Mouse (Mus musculus) embryonic facial prominence, embryonic 15.5 days (tissue): ENCODE measurements around the gene Gm47791. TPM values are rescaled to one million over a fixed set of nuclear protein-coding genes. Genes with fewer than 3 reads are reported as not detected.

Experiments used
- ATAC-seq: fragments of 200-750 bp; cut with Nextera tagmentation; 2 replicates; pipeline ENCODE4 v1.8.0; 2017; ENCODE audit warnings: low read depth, moderate TSS enrichment; ENCODE audit not compliant: insufficient number of reproducible peaks, low FRiP score, low TSS enrichment
- H3K27ac ChIP-seq: fragments of 300-500 bp; sonication (generic); replicated peaks from 2 replicates; pipeline ENCODE4 v1.5.1; 2015; ENCODE audit warnings: mild to moderate bottlenecking, inconsistent platforms
- H3K27me3 ChIP-seq: fragments of 300-500 bp; sonication (generic); 2 replicates; pipeline ENCODE4 v1.6.1; 2015; ENCODE audit warnings: inconsistent platforms
- H3K36me3 ChIP-seq: fragments of 300-500 bp; sonication (generic); 2 replicates; pipeline ENCODE4 v1.6.1; 2015; ENCODE audit warnings: mild to moderate bottlenecking, inconsistent platforms
- H3K4me1 ChIP-seq: fragments of 300-500 bp; sonication (generic); 2 replicates; pipeline ENCODE4 v1.6.1; 2015; ENCODE audit warnings: inconsistent platforms
- H3K4me2 ChIP-seq: fragments of 300-500 bp; sonication (generic); replicated peaks from 2 replicates; pipeline ENCODE4 v1.6.1; 2015; ENCODE audit warnings: mild to moderate bottlenecking, inconsistent platforms
- H3K4me3 ChIP-seq: fragments of 300-500 bp; sonication (generic); replicated peaks from 2 replicates; pipeline ENCODE4 v1.5.1; 2015; ENCODE audit warnings: mild to moderate bottlenecking, inconsistent platforms
- H3K9ac ChIP-seq: fragments of 300-500 bp; sonication (generic); 2 replicates; pipeline ENCODE4 v1.6.1; 2015; ENCODE audit warnings: inconsistent platforms
- H3K9me3 ChIP-seq: fragments of 300-500 bp; sonication (generic); replicated peaks from 2 replicates; pipeline ENCODE4 v1.6.1; 2016; ENCODE audit warnings: inconsistent platforms
- WGBS: fragments of 180-500 bp; shearing (Covaris S2); methylation state at CpG from one replicate; pipeline ENCODE4 v1.1.7; 2015; 5-methylcytosine and 5-hydroxymethylcytosine counted together
- polyA plus RNA-seq: library from polyadenylated mRNA; unstranded; fragments of >200 nt; fragmentation: Nextera tagmentation; extraction: Ambion mirVana; gene quantifications from 2 replicates; pipeline ENCODE4 v1.2.1, GENCODE M21; 2015

Gene Gm47791
- polyA plus RNA-seq, 1 experiment from 2014 or later: 0.77 TPM

DNA sequence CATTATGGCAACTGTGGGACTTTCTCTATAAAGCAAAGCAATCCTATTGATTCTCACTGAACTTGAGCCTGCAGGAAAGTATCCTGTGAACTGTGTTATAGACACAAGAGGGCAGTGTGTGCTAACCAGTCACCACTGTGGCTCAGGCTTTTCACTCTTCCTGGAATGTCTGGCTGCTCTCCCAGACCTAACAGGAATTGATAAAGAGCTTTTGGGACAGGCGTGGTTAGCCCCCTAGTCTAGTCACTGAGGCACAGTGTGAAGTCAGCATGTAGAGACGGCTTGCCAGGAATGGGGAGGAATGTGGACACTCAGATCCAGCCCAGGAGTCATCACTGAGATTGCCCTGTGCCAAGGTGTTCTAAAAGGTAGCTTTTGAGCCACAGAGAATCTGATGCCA lies 16.4 kb upstream of the Gm47791 start:
- H3K4me1 ChIP-seq: peaks cover 8% of the 10 kb centered on the region; the same call in 1 of the 2 replicates
- no peak overlapping the region for H3K27ac ChIP-seq
- ATAC-seq: peak; percentile 77; the same call in 1 of the 2 replicates
- H3K4me3 ChIP-seq: no peak overlapping the region
- H3K4me2 ChIP-seq: no peak overlapping the region
- 2% methylated on average over 2 of the region's 2 CpGs for WGBS
- H3K9ac ChIP-seq: no peak overlapping the region
- H3K27me3 ChIP-seq: no peaks in the 10 kb centered on the region
- no peaks in the 10 kb centered on the region for H3K9me3 ChIP-seq
- no peaks in the 10 kb centered on the region for H3K36me3 ChIP-seq

DNA sequence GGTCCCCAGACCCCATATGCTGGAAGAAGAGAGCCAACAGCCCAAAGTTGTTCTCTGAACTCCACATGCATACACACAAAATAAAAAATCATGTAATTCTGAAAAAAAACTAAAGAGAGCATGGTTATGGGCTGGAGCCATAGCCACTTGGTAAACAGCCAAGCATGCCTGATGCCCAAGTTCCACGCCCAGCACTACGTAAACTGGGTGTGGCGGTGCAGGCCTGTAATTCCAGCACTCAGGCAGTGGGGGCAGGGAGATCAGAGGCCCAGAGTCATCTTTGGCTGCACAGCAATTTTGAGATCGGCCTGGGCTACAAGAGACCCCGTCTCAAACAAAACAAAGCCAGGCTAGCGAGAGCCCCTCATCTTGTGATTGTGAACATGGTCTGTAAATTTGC lies 14.5 kb upstream of the Gm47791 start:
- no peaks in the 10 kb centered on the region for H3K36me3 ChIP-seq
- peaks cover 8% of the 10 kb centered on the region; the same call in 1 of the 2 replicates for H3K4me1 ChIP-seq
- no peaks in the 10 kb centered on the region for H3K9me3 ChIP-seq
- H3K27ac ChIP-seq: no peak overlapping the region
- H3K4me2 ChIP-seq: no peak overlapping the region
- no peaks in the 10 kb centered on the region for H3K27me3 ChIP-seq
- no peak overlapping the region for H3K4me3 ChIP-seq
- no peak overlapping the region for H3K9ac ChIP-seq
- WGBS: 44% methylated on average over 6 of the region's 6 CpGs
- ATAC-seq: no peak

DNA sequence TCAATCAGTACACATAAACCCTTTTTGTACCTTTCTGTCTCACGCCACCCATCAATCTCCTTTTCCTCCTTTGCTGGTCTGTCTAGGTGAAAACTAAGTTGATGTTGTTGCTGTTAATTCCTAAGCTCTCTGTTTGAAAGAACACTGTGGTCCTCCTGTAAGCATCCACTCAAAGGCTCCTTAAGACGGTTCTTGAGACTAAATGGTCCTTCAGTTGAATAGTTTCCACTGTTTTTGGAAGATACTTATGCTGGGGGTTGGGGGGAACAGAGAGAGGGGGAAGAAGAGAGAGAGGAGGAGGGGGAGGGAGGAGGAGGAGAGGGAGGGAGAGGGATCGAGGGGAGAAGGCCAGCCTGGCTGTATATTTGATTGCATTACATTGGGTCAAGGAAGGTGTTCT lies 12.5 kb upstream of the Gm47791 start:
- Histone ChIP-seq H3K9ac (no peak overlapping the region), H3K9me3 (no peaks in the 10 kb centered on the region), H3K4me2 (no peak overlapping the region), H3K4me1 (peaks cover 8% of the 10 kb centered on the region; the same call in 1 of the 2 replicates), H3K27me3 (no peaks in the 10 kb centered on the region), H3K27ac (no peak overlapping the region), H3K36me3 (no peaks in the 10 kb centered on the region), H3K4me3 (no peak overlapping the region)
- ATAC-seq: no peak
- WGBS: 85% methylated on average over 3 of the region's 3 CpGs

DNA sequence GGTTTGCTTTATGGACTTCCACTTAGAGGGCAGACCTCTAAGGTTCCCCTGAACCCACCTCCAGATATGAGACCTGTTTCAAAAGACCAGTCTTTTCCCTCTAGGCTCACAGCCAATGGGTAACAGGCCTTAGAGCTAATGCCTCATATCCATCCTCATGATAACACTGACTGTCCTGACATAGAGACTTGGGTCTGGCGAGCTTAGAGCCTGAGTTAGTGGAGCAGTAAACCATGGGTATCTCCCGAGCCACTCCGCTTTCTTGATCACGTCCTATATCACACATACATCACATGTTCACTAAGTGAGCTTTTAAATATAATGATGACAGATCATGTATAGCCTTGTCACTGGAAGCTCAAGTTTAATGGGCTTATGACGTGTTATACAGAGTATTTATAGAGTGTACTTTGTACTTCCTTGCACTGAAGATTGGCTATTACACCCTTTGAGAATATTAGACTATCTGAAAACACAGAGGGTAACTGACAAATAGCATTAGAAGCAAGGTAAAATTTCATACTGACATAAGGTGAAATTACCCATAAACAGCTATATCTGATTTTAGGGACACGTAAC lies 8.4 kb upstream of the Gm47791 start:
- no peaks in the 10 kb centered on the region for H3K4me1 ChIP-seq
- no peaks in the 10 kb centered on the region for H3K27me3 ChIP-seq
- H3K9me3 ChIP-seq: no peaks in the 10 kb centered on the region
- no peak overlapping the region for H3K4me2 ChIP-seq
- H3K4me3 ChIP-seq: no peak overlapping the region
- no peak overlapping the region for H3K9ac ChIP-seq
- H3K27ac ChIP-seq: no peak overlapping the region
- no peaks in the 10 kb centered on the region for H3K36me3 ChIP-seq
- WGBS: 81% methylated on average over 6 of the region's 6 CpGs
- no peak for ATAC-seq

DNA sequence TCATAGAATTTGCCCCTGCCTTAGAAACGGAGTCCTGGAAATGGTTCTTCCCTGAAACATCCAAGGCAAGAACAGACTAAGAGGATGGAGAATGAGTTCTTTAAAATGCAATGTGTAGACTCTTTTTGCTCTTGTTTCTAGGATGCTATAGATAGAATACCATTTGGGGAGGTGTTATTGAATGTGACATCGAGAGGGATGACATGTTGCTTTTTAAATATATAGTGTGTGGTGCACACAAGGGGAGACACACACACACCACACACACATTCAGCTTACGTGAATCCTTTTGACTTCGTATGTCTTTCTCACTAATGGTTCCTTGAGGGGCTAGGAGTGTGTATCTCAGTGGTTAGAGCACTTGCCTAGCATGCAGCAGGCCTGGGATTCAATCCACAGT lies 4.2 kb upstream of the Gm47791 start:
- Histone ChIP-seq H3K27ac (no peak overlapping the region), H3K36me3 (no peaks in the 10 kb centered on the region), H3K4me3 (no peak overlapping the region), H3K9me3 (no peaks in the 10 kb centered on the region), H3K4me2 (no peak overlapping the region), H3K9ac (no peak overlapping the region), H3K4me1 (no peaks in the 10 kb centered on the region), H3K27me3 (no peaks in the 10 kb centered on the region)
- no peak for ATAC-seq
- WGBS: 91% methylated on average over 4 of the region's 4 CpGs

DNA sequence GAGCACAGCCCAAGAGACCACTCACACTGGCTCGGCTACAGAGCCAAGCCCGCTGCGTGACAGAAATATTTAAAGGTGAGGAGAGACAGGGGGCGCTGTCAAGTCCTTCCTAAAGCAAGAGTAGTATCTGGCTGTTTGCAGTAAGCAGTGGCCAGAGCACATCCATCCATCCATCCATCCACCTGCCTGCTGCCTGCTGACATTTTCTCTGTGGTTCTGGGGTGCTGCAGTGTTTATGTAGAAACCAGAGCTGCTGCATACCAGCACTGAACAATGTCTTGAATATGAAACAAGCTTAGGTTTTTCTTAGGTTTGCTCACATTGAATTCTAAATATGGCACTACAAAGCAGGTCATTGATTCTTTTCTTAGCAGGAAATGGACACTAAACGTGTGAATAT lies 2.2 kb upstream of the Gm47791 start:
- Histone ChIP-seq H3K36me3 (no peaks in the 10 kb centered on the region), H3K4me3 (no peak overlapping the region), H3K27me3 (no peaks in the 10 kb centered on the region), H3K27ac (no peak overlapping the region), H3K9me3 (no peaks in the 10 kb centered on the region), H3K4me2 (no peak overlapping the region), H3K9ac (no peak overlapping the region), H3K4me1 (no peaks in the 10 kb centered on the region)
- 77% methylated on average over 5 of the region's 5 CpGs for WGBS
- ATAC-seq: no peak

DNA sequence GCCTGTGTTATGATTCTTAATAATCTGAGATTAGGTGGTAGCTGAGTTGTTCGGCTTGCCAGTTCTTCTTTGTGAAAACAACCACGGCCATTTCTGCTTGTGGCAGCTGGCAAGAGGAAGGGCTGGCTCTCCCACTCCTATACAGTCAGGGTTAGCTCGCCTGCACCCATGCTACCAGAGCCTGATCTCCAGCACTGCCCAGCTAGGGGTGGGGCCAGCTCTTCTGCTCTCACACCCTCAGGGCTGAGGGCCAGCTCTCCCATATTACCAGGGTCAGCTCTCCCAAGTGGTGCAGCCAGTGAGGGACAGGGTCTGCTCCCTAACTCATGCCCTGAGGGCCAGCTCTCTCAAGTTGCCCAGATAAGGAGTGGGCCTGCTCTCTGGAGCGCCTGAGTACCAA lies 1.4 kb upstream of the Gm47791 start:
- Histone ChIP-seq H3K27ac (no peak overlapping the region), H3K27me3 (no peaks in the 10 kb centered on the region), H3K36me3 (no peaks in the 10 kb centered on the region), H3K4me1 (no peaks in the 10 kb centered on the region), H3K4me2 (no peak overlapping the region), H3K9me3 (no peaks in the 10 kb centered on the region), H3K9ac (no peak overlapping the region), H3K4me3 (no peak overlapping the region)
- 72% methylated on average over 4 of the region's 4 CpGs for WGBS
- no peak for ATAC-seq

DNA sequence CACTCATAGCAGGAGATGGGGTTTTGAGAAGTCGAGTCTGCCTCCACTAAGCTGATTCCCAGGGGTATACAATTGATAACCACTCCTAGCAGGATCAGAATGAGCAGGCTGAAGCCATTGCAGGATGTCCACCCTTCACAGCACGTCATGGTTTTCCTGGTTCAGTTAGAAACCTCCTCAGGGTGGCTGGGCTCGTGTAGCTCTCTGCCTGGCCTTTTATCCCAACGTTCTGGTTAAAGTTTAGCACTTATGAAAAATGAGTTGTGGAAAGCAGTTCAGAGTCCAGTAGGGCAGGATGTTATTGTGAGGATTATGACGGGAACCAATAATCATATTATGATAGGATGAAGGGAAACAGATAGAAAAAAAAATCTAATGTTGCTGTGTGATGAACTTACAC lies 2.8 kb downstream of the Gm47791 start, which contains the start of gene Tm4sf20:
Tm4sf20 (minus strand) TSS at position 193 of the 400 bp plus-strand sequence.
- no peak within 1 kb of the TSS for H3K4me3 ChIP-seq
- H3K36me3 ChIP-seq: no peaks in the 10 kb centered on the region
- no peaks in the 10 kb centered on the region for H3K9me3 ChIP-seq
- no peak within 1 kb of the TSS for H3K9ac ChIP-seq
- 77% methylated on average over 5 of the region's 5 CpGs for WGBS
- H3K4me2 ChIP-seq: no peak within 1 kb of the TSS
- H3K4me1 ChIP-seq: no peaks in the 10 kb centered on the region
- H3K27ac ChIP-seq: no peak within 1 kb of the TSS
- H3K27me3 ChIP-seq: no peaks in the 10 kb centered on the region
- no peak for ATAC-seq

DNA sequence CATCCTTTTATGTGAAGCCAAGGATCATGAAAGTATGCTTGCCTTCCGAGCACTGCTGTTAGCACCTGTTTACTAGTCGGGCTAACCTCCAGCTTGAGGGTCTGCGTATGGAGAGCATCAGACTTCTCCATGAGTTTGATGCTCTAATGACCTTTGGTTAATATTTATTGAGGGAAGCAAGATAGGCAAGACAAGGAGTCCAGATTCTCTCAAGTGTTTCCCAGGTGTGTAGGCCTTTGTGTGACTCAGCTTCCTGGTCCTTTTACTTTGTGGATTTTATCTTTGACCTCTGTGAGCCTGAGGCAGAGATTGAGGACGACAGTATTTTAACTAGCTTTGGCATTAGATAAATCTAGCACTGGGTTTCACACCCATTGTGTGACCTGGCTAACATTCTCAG lies 4.4 kb downstream of the Gm47791 start:
- WGBS: 65% methylated on average over 4 of the region's 4 CpGs
- Histone ChIP-seq H3K27me3 (no peaks in the 10 kb centered on the region), H3K9me3 (no peaks in the 10 kb centered on the region), H3K4me1 (no peaks in the 10 kb centered on the region), H3K4me3 (no peak overlapping the region), H3K27ac (no peak overlapping the region), H3K9ac (no peak overlapping the region), H3K36me3 (0 out of 2 replicates have a peak, but pooled peaks cover 3% of the 10 kb centered on the region), H3K4me2 (no peak overlapping the region)
- ATAC-seq: no peak

DNA sequence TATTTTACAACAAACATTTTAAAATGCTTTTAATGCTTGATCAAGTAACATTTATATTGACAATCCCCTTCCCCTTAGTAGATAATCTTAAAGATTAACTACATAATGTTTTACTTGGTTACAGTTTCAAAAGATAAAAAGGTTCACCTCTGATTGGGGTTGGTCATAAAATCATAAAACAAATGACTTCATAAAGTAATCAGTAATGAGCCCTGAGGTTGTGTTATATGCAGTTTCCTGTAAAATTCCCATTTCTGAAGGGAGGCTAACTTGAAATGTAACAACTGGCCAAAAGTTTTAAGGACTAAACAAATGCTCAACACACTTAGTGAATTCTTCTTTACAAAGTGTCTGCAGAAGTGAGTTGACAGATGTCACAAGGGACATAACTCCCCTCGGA lies 4.8 kb downstream of the Gm47791 start:
- Histone ChIP-seq H3K36me3 (0 out of 2 replicates have a peak, but pooled peaks cover 3% of the 10 kb centered on the region), H3K4me1 (no peaks in the 10 kb centered on the region), H3K4me3 (no peak overlapping the region), H3K9me3 (no peaks in the 10 kb centered on the region), H3K4me2 (no peak overlapping the region), H3K9ac (no peak overlapping the region), H3K27ac (no peak overlapping the region), H3K27me3 (no peaks in the 10 kb centered on the region)
- WGBS: 58% methylated on average over 1 of the region's 1 CpGs
- ATAC-seq: no peak

DNA sequence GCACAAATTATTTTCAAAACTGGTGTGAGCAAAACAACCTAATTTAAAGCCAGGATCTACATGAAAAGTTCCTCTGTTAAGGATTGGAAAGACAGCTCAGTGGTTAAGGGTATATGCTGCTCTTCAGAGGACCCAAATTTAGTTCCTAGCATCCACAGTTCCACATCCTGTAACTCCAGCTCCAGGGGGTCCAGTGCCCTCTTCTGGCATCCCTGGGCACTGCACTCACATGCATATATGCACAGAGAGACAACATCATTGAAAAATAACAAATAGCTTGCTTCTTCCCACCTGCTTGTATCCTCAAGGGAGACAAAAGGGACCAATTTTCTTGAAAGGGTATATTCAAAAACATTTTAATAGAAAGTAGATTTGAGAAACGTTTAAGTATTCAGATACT lies 8.8 kb downstream of the Gm47791 start:
- H3K36me3 ChIP-seq: 0 out of 2 replicates have a peak, but pooled peaks cover 3% of the 10 kb centered on the region
- no peak overlapping the region for H3K9ac ChIP-seq
- H3K27me3 ChIP-seq: no peaks in the 10 kb centered on the region
- WGBS: 76% methylated on average over 1 of the region's 1 CpGs
- H3K4me2 ChIP-seq: no peak overlapping the region
- H3K27ac ChIP-seq: no peak overlapping the region
- no peaks in the 10 kb centered on the region for H3K4me1 ChIP-seq
- ATAC-seq: no peak
- no peaks in the 10 kb centered on the region for H3K9me3 ChIP-seq
- no peak overlapping the region for H3K4me3 ChIP-seq

DNA sequence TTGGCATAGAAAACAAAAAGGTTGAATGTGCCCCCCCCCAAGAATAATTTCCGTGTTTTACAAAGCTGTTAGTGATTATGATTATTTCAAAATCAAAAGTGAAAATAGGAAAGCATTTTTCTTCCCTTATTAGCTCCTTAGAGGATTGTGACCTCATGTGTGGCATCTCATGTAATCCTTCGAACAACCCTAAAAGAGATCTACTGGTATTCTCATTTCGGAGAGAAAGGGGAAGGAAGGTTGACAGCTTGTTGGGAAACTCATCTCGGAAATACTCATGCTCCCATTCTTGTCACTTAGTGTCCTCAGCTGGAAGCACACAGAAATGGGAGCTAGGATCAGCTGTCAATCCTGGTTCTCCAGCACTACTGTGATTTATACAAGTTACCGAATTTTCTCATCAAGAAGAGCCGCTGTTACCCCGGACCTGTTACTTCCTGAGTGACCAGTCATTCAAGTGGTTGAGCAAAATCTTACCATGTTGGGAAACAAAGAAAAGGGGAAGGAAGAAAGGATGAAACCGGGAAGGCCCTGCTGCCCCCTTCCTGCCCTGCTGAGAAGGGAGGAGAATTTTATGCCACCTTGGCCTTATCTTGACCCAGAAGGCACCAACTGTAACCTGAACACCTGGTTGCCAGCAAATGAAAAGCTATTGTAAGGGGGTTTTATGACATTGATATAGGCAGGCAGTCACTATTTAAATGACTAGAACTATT lies 9.4 kb downstream of the Gm47791 start:
- WGBS: 91% methylated on average over 8 of the region's 8 CpGs
- no peaks in the 10 kb centered on the region for H3K27me3 ChIP-seq
- no peak overlapping the region for H3K4me3 ChIP-seq
- H3K36me3 ChIP-seq: peaks cover 6% of the 10 kb centered on the region; the same call in 1 of the 2 replicates
- H3K4me1 ChIP-seq: no peaks in the 10 kb centered on the region
- no peak for ATAC-seq
- H3K9me3 ChIP-seq: no peaks in the 10 kb centered on the region
- H3K4me2 ChIP-seq: no peak overlapping the region
- no peak overlapping the region for H3K9ac ChIP-seq
- H3K27ac ChIP-seq: no peak overlapping the region
